Mouse (Mus musculus) MEL (cell line): ENCODE measurements around the gene Prkce. TPM values are rescaled to one million over a fixed set of nuclear protein-coding genes. Genes with fewer than 3 reads are reported as not detected.

Experiments
- DNase-seq: peaks from one replicate; pipeline ENCODE4 v3.0.0; 2011; ENCODE audit warnings: low read depth, low spot score
- H3K27ac ChIP-seq: 2 replicates; pipeline ENCODE4 v1.5.1; 2012; ENCODE audit warnings: low read depth, mild to moderate bottlenecking, control low read depth, low read length, moderate library complexity; ENCODE audit not compliant: control insufficient read depth
- H3K27me3 ChIP-seq, 2 experiments: fragments of 150-350 bp in 1 of 2; sonication (generic) in 1 of 2; 2 replicates each; pipeline ENCODE4 v1.6.1; 2012; ENCODE audit warnings: low read length in 2 of 2, mild to moderate bottlenecking in 2 of 2, improper control_type of control experiment in 1 of 2, moderate library complexity in 1 of 2; ENCODE audit not compliant: insufficient read depth in 2 of 2, control insufficient read depth in 1 of 2
- H3K36me3 ChIP-seq, 2 experiments: 2 replicates each; pipeline ENCODE4 v1.6.1; 2012 to 2014; ENCODE audit warnings: low read length in 2 of 2, improper control_type of control experiment in 1 of 2, inconsistent platforms in 1 of 2, mild to moderate bottlenecking in 1 of 2; ENCODE audit not compliant: insufficient read depth in 2 of 2, control insufficient read depth in 1 of 2
- H3K4me1 ChIP-seq, 2 experiments: fragments of 150-350 bp in 1 of 2; sonication (generic) in 1 of 2; 2 replicates each; pipeline ENCODE4 v1.6.1; 2012; ENCODE audit warnings: low read length in 2 of 2, improper control_type of control experiment in 1 of 2, mild to moderate bottlenecking in 1 of 2; ENCODE audit not compliant: insufficient read depth in 2 of 2, control insufficient read depth in 1 of 2
- H3K4me3 ChIP-seq, 2 experiments: fragments of 150-350 bp in 1 of 2; sonication (generic) in 1 of 2; 2 replicates each; pipeline ENCODE4 v1.5.1; 2012; ENCODE audit warnings: low read depth in 2 of 2, low read length in 2 of 2, mild to moderate bottlenecking in 2 of 2, moderate library complexity in 2 of 2, control low read depth in 1 of 2, improper control_type of control experiment in 1 of 2; ENCODE audit not compliant: control insufficient read depth in 1 of 2, insufficient read depth in 1 of 2
- H3K79me2 ChIP-seq: 2 replicates; pipeline ENCODE4 v1.6.1; 2012; ENCODE audit warnings: mild to moderate bottlenecking, low read length, moderate library complexity; ENCODE audit not compliant: control insufficient read depth, poor library complexity, insufficient read depth
- H3K9ac ChIP-seq: 2 replicates; pipeline ENCODE4 v1.6.1; 2012; ENCODE audit warnings: low read depth, mild to moderate bottlenecking, control low read depth, low read length, moderate library complexity; ENCODE audit not compliant: control insufficient read depth, poor library complexity, severe bottlenecking
- H3K9me3 ChIP-seq: fragments of 150-350 bp; sonication (generic); replicated peaks from 2 replicates; pipeline ENCODE4 v1.6.1; 2012; ENCODE audit warnings: mild to moderate bottlenecking, low read length, improper control_type of control experiment, moderate library complexity; ENCODE audit not compliant: insufficient read depth
- BHLHE40 ChIP-seq: IDR thresholded peaks from 2 replicates; pipeline ENCODE4 v1.6.1; 2012; ENCODE audit warnings: low read depth, mild to moderate bottlenecking, inconsistent platforms, low read length, improper control_type of control experiment, borderline replicate concordance
- CHD2 ChIP-seq: IDR thresholded peaks from 2 replicates; pipeline ENCODE4 v1.6.1; 2011; ENCODE audit warnings: low read length, improper control_type of control experiment
- CTCF ChIP-seq, 3 experiments: IDR thresholded peaks in 2 of 3; conservative IDR thresholded peaks in 1 of 3; 2 replicates each; pipeline ENCODE4 v1.5.1; 2011 to 2012; ENCODE audit warnings: low read length in 3 of 3, low read depth in 2 of 3, mild to moderate bottlenecking in 2 of 3, improper control_type of control experiment in 1 of 3, inconsistent platforms in 1 of 3, mixed read lengths in 1 of 3, moderate library complexity in 1 of 3; ENCODE audit not compliant: control insufficient read depth in 1 of 3, insufficient read depth in 1 of 3, poor library complexity in 1 of 3, severe bottlenecking in 1 of 3
- ELF1 ChIP-seq: IDR thresholded peaks from 2 replicates; pipeline ENCODE4 v1.6.1; 2014; ENCODE audit warnings: low read depth, mild to moderate bottlenecking, inconsistent platforms, low read length, improper control_type of control experiment, moderate library complexity
- GATA1 ChIP-seq: IDR thresholded peaks from 2 replicates; pipeline ENCODE4 v1.6.1; 2011; ENCODE audit warnings: low read depth, low read length, improper control_type of control experiment
- MAX ChIP-seq: IDR thresholded peaks from 2 replicates; pipeline ENCODE4 v1.6.1; 2011; ENCODE audit warnings: low read length, improper control_type of control experiment
- MAZ ChIP-seq: IDR thresholded peaks from 2 replicates; pipeline ENCODE4 v1.6.1; 2012; ENCODE audit warnings: low read depth, mild to moderate bottlenecking, inconsistent platforms, low read length, improper control_type of control experiment
- MEF2A ChIP-seq: IDR thresholded peaks from 2 replicates; pipeline ENCODE4 v1.6.1; 2014; ENCODE audit warnings: low read depth, mild to moderate bottlenecking, inconsistent platforms, low read length, improper control_type of control experiment; ENCODE audit not compliant: poor library complexity, insufficient replicate concordance, severe bottlenecking; ENCODE audit errors: extremely low read depth
- NRF1 ChIP-seq: IDR thresholded peaks from 2 replicates; pipeline ENCODE4 v1.6.1; 2014; ENCODE audit warnings: low read depth, mild to moderate bottlenecking, inconsistent platforms, low read length, improper control_type of control experiment, moderate library complexity; ENCODE audit not compliant: poor library complexity, insufficient read depth, severe bottlenecking
- POLR2AphosphoS5 ChIP-seq: IDR thresholded peaks from 2 replicates; pipeline ENCODE4 v1.6.1; 2012; ENCODE audit warnings: low read depth, borderline replicate concordance, mild to moderate bottlenecking, inconsistent platforms, low read length, moderate library complexity, mixed read lengths
- RAD21 ChIP-seq: IDR thresholded peaks from 2 replicates; pipeline ENCODE4 v1.6.1; 2011; ENCODE audit warnings: mild to moderate bottlenecking, low read depth, low read length, improper control_type of control experiment
- RCOR1 ChIP-seq: IDR thresholded peaks from 2 replicates; pipeline ENCODE4 v1.6.1; 2012; ENCODE audit warnings: low read depth, mild to moderate bottlenecking, inconsistent platforms, low read length, improper control_type of control experiment
- SIN3A ChIP-seq: IDR thresholded peaks from 2 replicates; pipeline ENCODE4 v1.6.1; 2012; ENCODE audit warnings: low read length, improper control_type of control experiment, inconsistent platforms
- SMC3 ChIP-seq: IDR thresholded peaks from 2 replicates; pipeline ENCODE4 v1.6.1; 2011; ENCODE audit warnings: low read depth, low read length, improper control_type of control experiment
- ZC3H11A ChIP-seq: IDR thresholded peaks from 2 replicates; pipeline ENCODE4 v1.6.1; 2012; ENCODE audit warnings: low read depth, mild to moderate bottlenecking, inconsistent platforms, low read length, improper control_type of control experiment
- ZNF384 ChIP-seq: IDR thresholded peaks from 2 replicates; pipeline ENCODE4 v1.6.1; 2012; ENCODE audit warnings: low read depth, mild to moderate bottlenecking, inconsistent platforms, low read length, improper control_type of control experiment
- polyA plus RNA-seq, 2 experiments: library from polyadenylated mRNA; stranded (reverse) in 1 of 2; unstranded in 1 of 2; fragments of >175 nt in 1 of 2; fragments of >200 nt in 1 of 2; gene quantifications; 2 replicates each; pipeline versions ENCODE4 v1.2.1 to v1.2.4; 2012; ENCODE audit warnings: low replicate concordance in 2 of 2, low read depth in 1 of 2; ENCODE audit not compliant: insufficient read length in 2 of 2, insufficient read depth in 1 of 2, missing spikeins in 1 of 2
- total RNA-seq: library from RNA; depleted of rRNA; stranded (reverse); fragments of 300-350 nt; gene quantifications from 2 replicates; pipeline ENCODE4 v1.2.3, GENCODE M21; 2012

The Prkce gene
- total and polyA plus RNA-seq, 3 experiments: 3.0 to 5.3 TPM; not detected in 1

DNA sequence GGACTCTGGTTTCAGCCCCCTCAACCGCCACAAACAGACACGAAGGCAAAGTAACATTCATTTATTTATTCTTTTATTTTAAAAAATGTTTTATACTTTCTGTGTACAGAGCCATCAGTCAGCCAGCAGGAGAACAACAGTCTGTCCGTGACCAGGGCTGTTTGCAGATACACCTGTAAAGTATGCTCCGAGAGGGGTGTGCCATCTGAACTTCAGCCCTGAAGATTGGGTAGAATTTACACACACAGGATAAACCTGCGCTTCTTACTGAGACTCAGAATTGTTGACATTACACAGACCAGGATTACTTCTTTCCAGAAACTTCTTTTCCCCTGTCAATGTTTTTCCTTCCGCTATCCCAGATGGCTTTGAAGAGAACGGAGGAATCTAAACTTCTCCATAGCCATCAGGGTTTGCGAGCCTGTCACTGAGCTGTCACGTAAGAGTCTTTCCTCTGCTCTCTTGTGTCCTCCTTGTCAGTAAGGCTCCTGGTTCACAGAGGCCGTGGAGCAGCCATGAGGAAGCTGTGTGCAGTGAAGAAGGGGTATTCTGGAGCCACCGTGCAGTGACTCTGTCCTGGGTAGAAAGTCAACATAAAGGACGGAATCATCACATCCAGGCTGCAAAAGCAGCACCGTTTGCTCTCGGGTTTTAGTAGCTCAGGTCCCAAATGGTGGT lies 286.2 kb downstream of the Prkce start:
- Histone ChIP-seq H3K4me3 (no peak overlapping the region), H3K9me3 (no peaks in the 10 kb centered on the region), H3K4me1 (peaks cover 0 to 3% of the 10 kb centered on the region in 2 experiments; a peak in 1 of 4 replicates), H3K9ac (no peak overlapping the region), H3K79me2 (no peaks in the 10 kb centered on the region), H3K27ac (no peak overlapping the region), H3K27me3 (no peaks in the 10 kb centered on the region), H3K36me3 (no peaks in the 10 kb centered on the region)
- DNase-seq: no peak
- no peak for TF ChIP-seq BHLHE40
- TF ChIP-seq MAZ: no peak
- no peak for TF ChIP-seq NRF1
- no peak for TF ChIP-seq MAX
- TF ChIP-seq CHD2: no peak
- TF ChIP-seq ZC3H11A: no peak
- TF ChIP-seq, all 39 proteins: peak for 0

DNA sequence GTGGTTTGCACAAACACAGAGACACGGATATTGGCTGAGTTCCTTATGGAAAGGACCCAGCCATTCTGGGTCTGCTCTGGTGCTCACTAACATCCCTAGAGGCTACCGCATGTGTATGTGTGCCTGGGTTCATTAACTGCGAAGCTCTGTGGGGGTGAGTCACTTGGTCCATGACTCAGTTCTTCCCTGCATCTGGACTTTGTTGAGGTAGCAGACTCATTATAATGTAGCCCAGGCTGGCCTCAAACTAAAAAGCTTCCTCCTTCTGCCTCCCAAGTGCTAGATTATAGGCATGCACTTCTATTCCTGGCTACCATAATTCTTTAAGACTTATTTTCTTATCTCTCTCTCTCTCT lies 286.7 kb downstream of the Prkce start:
- Histone ChIP-seq H3K9me3 (no peaks in the 10 kb centered on the region), H3K4me1 (peaks cover 0 to 3% of the 10 kb centered on the region in 2 experiments; a peak in 1 of 4 replicates), H3K9ac (no peak overlapping the region), H3K4me3 (no peak overlapping the region), H3K36me3 (no peaks in the 10 kb centered on the region), H3K27me3 (no peaks in the 10 kb centered on the region), H3K27ac (no peak overlapping the region), H3K79me2 (no peaks in the 10 kb centered on the region)
- TF ChIP-seq GATA1 (no peak), ZNF384 (no peak), RAD21 (no peak), NRF1 (no peak), SIN3A (no peak), ZC3H11A (no peak), MEF2A (no peak), CTCF (IDR thresholded peaks at IDR 0.05 in 2 of 3, conservative IDR thresholded peaks at IDR 0.05 in 1 of 3; ENCODE audit: control insufficient read depth in 1 of 3, insufficient read depth in 1 of 3, low read depth in 2 of 3, low read length in 3 of 3, poor library complexity in 1 of 3, severe bottlenecking in 1 of 3) (no peak)
- no peak for DNase-seq

- Histone ChIP-seq H3K27me3 (no peaks in the 10 kb centered on the region), H3K36me3 (no peaks in the 10 kb centered on the region), H3K9ac (no peak overlapping the region), H3K79me2 (no peaks in the 10 kb centered on the region), H3K27ac (no peak overlapping the region), H3K4me1 (peaks cover 0 to 3% of the 10 kb centered on the region in 2 experiments; a peak in 1 of 4 replicates), H3K4me3 (no peak overlapping the region), H3K9me3 (no peaks in the 10 kb centered on the region)
- no peak for DNase-seq
- TF ChIP-seq SMC3: no peak
- TF ChIP-seq RCOR1: no peak
- TF ChIP-seq BHLHE40: no peak
- TF ChIP-seq POLR2AphosphoS5: no peak
- TF ChIP-seq ELF1: no peak
Observed at GRCm38 (mm10) chr17:86456512-86456911, 288.9 kb downstream of the Prkce start.
